Mouse (Mus musculus) heart, adult 8-10 months (tissue): ENCODE measurements around the gene Tle2. TPM values are rescaled to one million over a fixed set of nuclear protein-coding genes. Genes with fewer than 3 reads are reported as not detected.

Source experiments
- DNase-seq: peaks from one replicate; pipeline ENCODE4 v3.0.0; 2022; ENCODE audit warnings: low spot score
- total RNA-seq, 4 experiments: library from RNA; stranded (reverse); gene quantifications; 2 replicates each; pipeline ENCODE4 v1.2.4; 2022

Gene Tle2
- total RNA-seq, 4 experiments from 2014 or later, result 5.4 to 12.1 (median 9.1) TPM

GRCm38 (mm10) chr10:81553807-81554755 is 20.3 kb upstream of the Tle2 start:
- DNase-seq, result no peak

- DNase-seq, result no peak
Observed at GRCm38 (mm10) chr10:81556282-81556681, 18.1 kb upstream of the Tle2 start.

DNA sequence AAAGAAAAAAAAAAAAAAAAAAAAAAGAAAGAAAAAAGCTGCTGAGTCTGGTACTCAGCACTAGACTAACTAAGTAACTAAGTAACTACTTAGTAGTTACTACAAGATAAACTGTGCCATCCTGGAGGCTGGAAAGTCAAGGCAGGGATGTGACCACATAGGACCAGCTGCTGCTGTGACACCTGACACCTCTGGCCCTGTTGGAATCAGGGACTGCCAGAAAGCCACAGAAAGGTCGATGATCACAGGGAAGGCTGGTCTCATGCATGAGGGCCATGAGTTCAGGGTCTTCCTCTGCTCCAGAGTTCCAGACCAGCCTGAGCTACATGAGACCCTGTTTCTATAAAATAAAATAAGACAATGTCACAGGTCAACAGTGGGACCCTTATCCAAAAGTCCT is 16.9 kb upstream of the Tle2 start:
- no peak for DNase-seq

DNA sequence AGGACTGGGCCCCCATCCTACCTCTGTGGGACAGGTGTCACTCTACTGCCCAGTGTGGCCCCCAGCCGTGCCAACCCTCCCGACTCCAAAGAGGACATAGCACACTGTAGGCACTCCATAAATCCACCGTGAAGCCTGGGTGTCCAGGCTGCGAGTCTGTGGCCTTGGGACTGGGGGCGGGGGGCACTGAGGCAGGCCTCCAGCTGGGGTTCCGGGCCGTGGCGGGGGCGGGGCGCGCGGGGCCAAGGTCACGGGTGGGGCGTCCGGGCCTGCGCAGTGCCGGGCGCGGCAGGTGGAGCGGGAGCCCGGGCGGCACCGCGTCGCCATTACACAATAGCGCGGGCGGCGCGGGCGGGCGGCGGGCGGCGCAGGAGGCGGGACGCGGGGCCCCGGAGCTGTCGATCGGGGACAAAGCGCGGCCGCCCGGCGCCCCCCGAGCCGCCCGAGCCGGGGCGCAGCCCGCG is 15.2 kb upstream of the Tle2 start, which contains the start of gene Aes:
TSS of gene Aes (plus strand) at position 326 of the 464 bp plus-strand sequence.
- DNase-seq, result peak; percentile 75

DNA sequence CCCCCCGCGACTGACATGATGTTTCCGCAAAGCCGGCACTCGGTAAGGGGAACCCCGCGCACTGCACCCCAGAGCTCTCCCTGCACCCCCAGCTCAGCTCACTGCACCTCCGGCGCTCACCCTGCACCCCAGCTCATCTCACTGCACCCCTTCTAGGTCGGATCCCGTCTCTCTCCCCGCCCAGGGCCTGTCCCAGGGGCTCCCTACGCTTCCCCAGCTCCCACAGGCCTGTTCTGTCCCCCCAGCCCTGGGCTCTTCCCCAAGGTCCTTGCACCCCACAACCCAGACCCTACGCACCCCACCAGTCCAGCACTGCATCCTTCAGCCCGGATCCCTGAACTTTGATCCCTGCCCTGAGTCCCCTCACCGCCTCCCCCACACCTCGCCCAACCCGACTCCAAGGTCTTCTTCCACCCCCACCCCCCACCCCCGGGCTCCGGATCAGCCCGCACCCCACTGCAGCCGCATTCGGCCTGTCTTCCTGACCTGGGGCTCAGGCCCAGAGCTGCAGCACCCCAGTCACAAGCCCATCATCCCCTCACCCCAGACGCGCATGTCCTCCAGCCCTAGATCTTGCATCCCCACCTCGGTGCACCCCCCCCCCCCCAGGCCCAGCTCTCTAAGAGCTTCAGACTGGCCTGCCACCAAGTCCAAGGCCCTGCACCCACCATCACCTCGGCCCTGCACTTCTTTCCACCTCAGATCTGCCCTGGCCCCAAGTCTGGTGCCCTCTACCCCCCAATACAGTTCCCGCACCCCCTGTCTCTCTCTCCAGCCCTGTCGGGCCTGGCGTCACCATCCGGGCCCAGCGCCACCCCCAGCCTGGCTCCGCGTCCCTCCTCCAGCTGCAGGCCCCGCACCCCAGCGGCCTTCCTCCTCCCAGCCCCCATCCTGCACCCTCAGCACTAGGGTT is 14.5 kb upstream of the Tle2 start:
- peak; percentile 74 for DNase-seq

GRCm38 (mm10) chr10:81560719-81561459 is 13.5 kb upstream of the Tle2 start:
- DNase-seq, result no peak

GRCm38 (mm10) chr10:81562411-81562810 is 11.9 kb upstream of the Tle2 start:
- DNase-seq, result no peak

DNA sequence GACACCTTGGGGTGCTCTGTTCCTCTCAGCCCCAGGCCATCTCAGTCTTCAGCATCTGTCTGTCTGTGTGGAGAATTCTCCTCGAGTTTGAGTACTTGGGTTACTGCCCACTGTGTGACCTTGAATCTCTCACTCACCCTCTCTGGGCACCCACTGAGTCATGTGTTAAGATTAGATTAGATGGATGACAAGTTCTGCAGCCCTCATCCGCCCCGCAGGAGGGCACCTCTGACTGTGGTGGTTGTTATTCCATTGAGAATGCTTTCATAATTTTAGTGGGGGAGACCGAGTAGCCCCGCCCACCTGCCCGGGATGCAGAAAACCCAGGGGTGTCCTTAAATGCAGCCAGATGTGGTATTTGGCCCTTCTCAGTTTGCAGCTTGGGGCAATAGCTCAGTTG is 10.9 kb upstream of the Tle2 start:
- DNase-seq, result no peak

DNA sequence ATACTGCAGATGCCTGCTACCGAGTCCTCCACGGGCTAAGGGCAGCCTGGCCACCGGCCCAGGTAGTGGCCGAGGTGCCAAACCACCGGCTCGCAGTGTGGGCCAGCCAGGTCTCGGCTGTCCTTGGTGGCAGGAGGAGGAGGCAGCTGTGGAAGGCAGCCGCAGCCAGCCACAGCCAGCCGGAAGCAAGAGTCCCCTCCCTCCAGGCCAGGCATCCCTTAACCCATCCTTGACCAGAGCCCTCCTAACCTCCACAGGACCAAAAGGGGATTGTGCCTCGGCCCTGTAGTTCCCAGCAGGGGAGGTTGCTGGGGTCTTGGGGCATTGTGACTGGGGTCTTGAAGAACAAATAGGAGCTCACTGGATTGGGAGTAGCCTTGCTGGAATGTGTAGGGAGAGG is 10.1 kb upstream of the Tle2 start:
- DNase-seq, result peak; percentile 61

DNA sequence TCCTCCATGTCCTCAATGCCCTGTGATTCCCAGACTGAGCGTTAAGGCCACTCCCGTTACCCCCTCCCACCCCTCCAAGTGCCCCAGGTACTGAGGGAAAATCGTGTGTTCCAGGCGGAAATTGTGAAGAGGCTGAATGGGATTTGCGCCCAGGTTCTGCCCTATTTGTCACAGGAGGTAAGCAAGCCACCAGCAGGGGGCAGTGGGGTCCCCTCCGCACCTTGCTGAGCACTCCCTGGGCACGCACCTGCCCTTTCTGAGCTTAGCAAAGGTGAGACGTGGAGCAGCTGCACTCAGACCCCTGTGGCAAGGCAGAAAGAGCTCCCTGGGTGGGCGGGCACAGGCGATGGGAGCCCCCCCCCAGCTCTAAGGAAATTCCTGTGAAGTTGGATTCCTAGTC is 9.6 kb upstream of the Tle2 start:
- no peak for DNase-seq

- no peak for DNase-seq
Observed at GRCm38 (mm10) chr10:81565257-81566228, 8.8 kb upstream of the Tle2 start.

GRCm38 (mm10) chr10:81568381-81569191 is 5.8 kb upstream of the Tle2 start:
- no peak for DNase-seq

GRCm38 (mm10) chr10:81569507-81570237 is 4.7 kb upstream of the Tle2 start:
- no peak for DNase-seq

- DNase-seq, result no peak
Observed at GRCm38 (mm10) chr10:81570238-81570800, 4.0 kb upstream of the Tle2 start.

DNA sequence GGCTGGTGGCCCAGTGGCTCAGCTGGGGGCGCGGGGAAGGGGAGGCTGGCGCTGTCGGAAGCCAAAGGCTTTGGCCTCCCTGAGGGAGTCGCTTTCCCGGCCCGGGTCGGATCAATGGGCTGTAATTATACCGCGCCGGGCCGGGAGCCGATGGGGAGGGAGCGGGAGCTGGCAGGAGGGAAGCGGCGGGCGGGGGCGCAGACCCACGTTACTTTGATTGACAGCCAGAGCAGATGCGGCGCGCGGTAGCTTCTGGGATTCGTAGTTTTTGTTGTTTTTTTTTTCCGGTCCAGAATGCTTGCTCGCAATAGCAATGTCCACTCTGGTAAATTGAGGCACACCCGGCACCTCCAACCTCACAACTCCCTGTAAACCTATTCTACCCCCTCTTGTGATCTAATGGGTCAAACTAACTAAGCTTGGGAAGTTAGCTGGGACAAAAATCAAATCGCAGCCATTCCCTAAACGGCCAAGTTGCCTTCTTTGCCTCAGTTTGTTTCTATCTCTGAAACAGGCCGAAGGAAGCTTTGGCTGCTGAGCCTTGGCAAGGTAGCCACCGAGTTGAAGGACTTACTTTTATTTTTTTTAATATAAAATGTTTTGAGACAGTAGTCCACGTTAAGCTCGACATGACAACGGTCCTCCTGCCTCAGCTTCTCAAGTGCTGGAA is 3.4 kb upstream of the Tle2 start:
- DNase-seq, result peak; percentile 91

- DNase-seq, result peak; percentile 100
Observed at GRCm38 (mm10) chr10:81571501-81571876, 2.9 kb upstream of the Tle2 start.

GRCm38 (mm10) chr10:81572133-81572671 is 2.2 kb upstream of the Tle2 start:
- DNase-seq, result no peak
